16 mouse cellular contexts compared by ENCODE assay signal in genomic region chr14:106608341-106608927, GRCm38 (mm10).
DNase-seq lines count a peak whose midpoint lies in the region; ATAC-seq lines count a peak whose summit lies in the region.
"Had no signal": no experiment of that assay in that cellular context is flagged by ENCODE, and none has a peak within 500 bp of the region (broad histone marks: within the 10 kb centered on the region; RNA-seq: fewer than 3 reads in every experiment).

No protein-coding gene starts in this region.

- no peak overlapping the region for H3K4me3 ChIP-seq in forebrain, embryonic 16.5 days (replicated peaks; ENCODE audit: low read length)
- H3K4me3 ChIP-seq in midbrain, embryonic 13.5 days (replicated peaks) = no peak overlapping the region
- H3K4me3 ChIP-seq: gastrocnemius, adult 2 months; heart, embryonic 10.5 days; liver, embryonic 12.5 days; megakaryocyte, embryonic 14.5 days; neural tube, embryonic 12.5 days had no signal

- no peak overlapping the region for H3K27ac ChIP-seq in forebrain, embryonic 16.5 days (ENCODE audit: low read length)
- H3K27ac ChIP-seq in midbrain, embryonic 13.5 days = 0 out of 2 replicates have a peak overlapping the region, but pooled peaks have one; percentile 9
- H3K27ac ChIP-seq: gastrocnemius, adult 2 months; heart, embryonic 10.5 days; liver, embryonic 12.5 days; neural tube, embryonic 12.5 days had no signal

- peak; percentile 63 for ATAC-seq in forebrain, embryonic 16.5 days
- ATAC-seq in midbrain, embryonic 13.5 days = peak; percentile 28; the same call in 1 of the 2 replicates
- no peak for ATAC-seq in inflammation-experienced regulatory T-cells, adult 6 months
- ATAC-seq: activated CD4-positive, CD25-positive, alpha-beta regulatory T cell, adult 4 months; liver, embryonic 12.5 days; lung, postnatal 0 days had no signal

- no peaks in the 10 kb centered on the region for H3K27me3 ChIP-seq in forebrain, embryonic 16.5 days (replicated peaks; ENCODE audit: control insufficient read depth, insufficient read depth, low read length)
- no peaks in the 10 kb centered on the region for H3K27me3 ChIP-seq in midbrain, embryonic 13.5 days
- H3K27me3 ChIP-seq: liver, embryonic 12.5 days; megakaryocyte, embryonic 14.5 days; neural tube, embryonic 12.5 days had no signal

- peaks cover 9% of the 10 kb centered on the region for H3K4me1 ChIP-seq in forebrain, embryonic 16.5 days (replicated peaks; ENCODE audit: control insufficient read depth, insufficient read depth, low read length)
- peaks cover 13% of the 10 kb centered on the region for H3K4me1 ChIP-seq in midbrain, embryonic 13.5 days (replicated peaks)
- H3K4me1 ChIP-seq: heart, embryonic 10.5 days; liver, embryonic 12.5 days; megakaryocyte, embryonic 14.5 days; neural tube, embryonic 12.5 days had no signal

- no peak overlapping the region for H3K9ac ChIP-seq in forebrain, embryonic 16.5 days (replicated peaks; ENCODE audit: low read depth, low read length)
- no peak overlapping the region; the same call in 1 of the 2 replicates for H3K9ac ChIP-seq in midbrain, embryonic 13.5 days (replicated peaks)
- H3K9ac ChIP-seq: liver, embryonic 12.5 days; neural tube, embryonic 12.5 days had no signal

- 8% methylated on average over 7 of the region's 7 CpGs for WGBS in forebrain, embryonic 16.5 days
- WGBS in midbrain, embryonic 13.5 days = 4% methylated on average over 7 of the region's 7 CpGs

- H3K9me3 ChIP-seq in forebrain, embryonic 16.5 days (ENCODE audit: control insufficient read depth, low read length) = no peaks in the 10 kb centered on the region
- H3K9me3 ChIP-seq in midbrain, embryonic 13.5 days = no peaks in the 10 kb centered on the region
- H3K9me3 ChIP-seq: heart, embryonic 10.5 days; liver, embryonic 12.5 days; megakaryocyte, embryonic 14.5 days; neural tube, embryonic 12.5 days had no signal

- DNase-seq in right cerebral cortex, postnatal 4 days = peak; percentile 4
- DNase-seq in right cerebral cortex, adult 18-20 months = no peak
- DNase-seq in gastrocnemius, postnatal 25 days = no peak
- DNase-seq in thymus, postnatal 4 days = no peak
- DNase-seq: cerebellum, adult 2 months; gastrocnemius, adult 2 months; thymus, adult 2 months had no signal

- no peaks in the 10 kb centered on the region for H3K36me3 ChIP-seq in forebrain, embryonic 16.5 days (ENCODE audit: control insufficient read depth, insufficient read depth)
- H3K36me3 ChIP-seq in midbrain, embryonic 13.5 days = no peaks in the 10 kb centered on the region
- H3K36me3 ChIP-seq: heart, embryonic 10.5 days; liver, embryonic 12.5 days; neural tube, embryonic 12.5 days had no signal

- H3K4me2 ChIP-seq in forebrain, embryonic 16.5 days (ENCODE audit: low read length) = peak overlapping the region; percentile 33
- peak overlapping the region; percentile 34 for H3K4me2 ChIP-seq in midbrain, embryonic 13.5 days (replicated peaks)
- H3K4me2 ChIP-seq: liver, embryonic 12.5 days; neural tube, embryonic 12.5 days had no signal
